Mouse (Mus musculus) forebrain, embryonic 12.5 days (tissue): ENCODE measurements at regions not wholly inside any gene's neighbourhood (a gene's known extent, or its start where the extent isn't known, plus 50 kb on each side); places are given as distances from the start of the nearest gene placed in this dataset.
"Not testable (repeated sequence)": the region's sequence is repeated elsewhere in the genome, so short reads cannot be mapped to it uniquely, and the experiment has no call there.

Experiments
- ATAC-seq: fragments of 200-750 bp; cut with Nextera tagmentation; 2 replicates; pipeline ENCODE4 v1.8.0; 2017; ENCODE audit warnings: moderate TSS enrichment; ENCODE audit not compliant: low FRiP score
- H3K27ac ChIP-seq: fragments of 300-500 bp; sonication (generic); 2 replicates; pipeline ENCODE4 v1.5.1; 2016; ENCODE audit warnings: mild to moderate bottlenecking
- H3K27me3 ChIP-seq: fragments of 300-500 bp; sonication (generic); 2 replicates; pipeline ENCODE4 v1.6.1; 2016; ENCODE audit warnings: mild to moderate bottlenecking
- H3K36me3 ChIP-seq: fragments of 300-500 bp; sonication (generic); replicated peaks from 2 replicates; pipeline ENCODE4 v1.6.1; 2016; ENCODE audit warnings: mild to moderate bottlenecking
- H3K4me1 ChIP-seq: fragments of 300-500 bp; sonication (generic); 2 replicates; pipeline ENCODE4 v1.6.1; 2016
- H3K4me2 ChIP-seq: fragments of 300-500 bp; sonication (generic); 2 replicates; pipeline ENCODE4 v1.6.1; 2016; ENCODE audit warnings: mild to moderate bottlenecking, moderate library complexity
- H3K4me3 ChIP-seq: fragments of 300-500 bp; sonication (generic); replicated peaks from 2 replicates; pipeline ENCODE4 v1.5.1; 2016; ENCODE audit warnings: mild to moderate bottlenecking
- H3K9ac ChIP-seq: fragments of 300-500 bp; sonication (generic); 2 replicates; pipeline ENCODE4 v1.6.1; 2016; ENCODE audit warnings: mild to moderate bottlenecking
- H3K9me3 ChIP-seq: fragments of 300-500 bp; sonication (generic); 2 replicates; pipeline ENCODE4 v1.6.1; 2016
- WGBS: fragments of 180-500 bp; shearing (Covaris S2); methylation state at CpG from one replicate; pipeline ENCODE4 v1.1.7; 2016; 5-methylcytosine and 5-hydroxymethylcytosine counted together

- Histone ChIP-seq H3K27me3 (no peaks in the 10 kb centered on the region), H3K4me3 (no peak overlapping the region), H3K4me1 (no peaks in the 10 kb centered on the region), H3K4me2 (no peak overlapping the region), H3K9me3 (no peaks in the 10 kb centered on the region), H3K27ac (no peak overlapping the region), H3K36me3 (no peaks in the 10 kb centered on the region), H3K9ac (no peak overlapping the region)
- 84% methylated on average over 2 of the region's 2 CpGs for WGBS
- no peak for ATAC-seq
Measured at GRCm38 (mm10) chr9:4020093-4020492, 289.2 kb downstream of the Aasdhppt start.

GRCm38 (mm10) chr9:3996686-3997085, 312.6 kb downstream of the Aasdhppt start:
- H3K27me3 ChIP-seq, result no peaks in the 10 kb centered on the region
- no peak overlapping the region for H3K9ac ChIP-seq
- no peak for ATAC-seq
- 88% methylated on average over 3 of the region's 3 CpGs for WGBS
- H3K36me3 ChIP-seq, result no peaks in the 10 kb centered on the region
- H3K4me3 ChIP-seq, result no peak overlapping the region
- no peak overlapping the region for H3K4me2 ChIP-seq
- no peak overlapping the region for H3K27ac ChIP-seq
- no peaks in the 10 kb centered on the region for H3K9me3 ChIP-seq
- H3K4me1 ChIP-seq, result no peaks in the 10 kb centered on the region

- not testable (repeated sequence) for ATAC-seq, H3K4me2 ChIP-seq, H3K9me3 ChIP-seq, H3K27ac ChIP-seq, H3K9ac ChIP-seq, H3K4me1 ChIP-seq, H3K27me3 ChIP-seq, H3K36me3 ChIP-seq, H3K4me3 ChIP-seq
- WGBS, result 56% methylated on average over 3 of the region's 3 CpGs
Measured at GRCm38 (mm10) chr9:3988383-3988782, 320.9 kb downstream of the Aasdhppt start.

- not testable (repeated sequence) for H3K9me3 ChIP-seq, ATAC-seq, H3K27ac ChIP-seq, H3K9ac ChIP-seq, H3K36me3 ChIP-seq, H3K4me1 ChIP-seq, H3K4me2 ChIP-seq, H3K27me3 ChIP-seq, H3K4me3 ChIP-seq
- WGBS, result 68% methylated on average over 1 of the region's 1 CpGs
Measured at GRCm38 (mm10) chr9:3987971-3988370, 321.3 kb downstream of the Aasdhppt start.
